Mouse (Mus musculus) embryonic stem cell, embryonic (primary cell): ENCODE measurements around the gene Arl6ip4.

Experiments used
- CTCF ChIA-PET, 4 experiments: fragments of 300-600 bp in 2 of 4; fragments of 350-600 bp in 2 of 4; sonication (Branson Sonifier 250); formaldehyde crosslinking; loops; one replicate each; lab custom pipeline; 2022; ENCODE audit warnings: inconsistent platforms in 2 of 4; lab: Charles Lee
- POLR2A ChIA-PET, 4 experiments: fragments of 300-600 bp in 2 of 4; fragments of 350-600 bp in 2 of 4; sonication (Branson Sonifier 250); formaldehyde crosslinking; loops; one replicate each; lab custom pipeline; 2022; ENCODE audit warnings: antibody characterized with exemption in 4 of 4, inconsistent platforms in 1 of 4; lab: Charles Lee

Gene Arl6ip4

GRCm38 (mm10) chr5:124115990-124116845 is at the start of gene Arl6ip4:
TSS of gene Arl6ip4 (plus strand) at chr5:124116089.
- CTCF ChIA-PET, result interaction anchor here in 1 of 4 experiments (0.7 kb wide), 1 partner anchor 84 kb away, joined by 4 read pairs; the partner anchor contains the start of gene Vps37b
- POLR2A ChIA-PET, result interaction anchor here in 3 of 4 experiments (0.6 to 2.0 kb wide), 9 partner anchors 16 to 350 kb away, joined by 3 to 6 read pairs (median 4); partner anchors contain the start of genes 2810006K23Rik (in 3 of the 3), Mphosph9 (in 3 of the 3) and Abcb9 (in 2 of the 3)

GRCm38 (mm10) chr5:124069657-124070056 is 46.2 kb upstream of the Arl6ip4 start:
- ChIA-PET POLR2A (interaction anchor here in 1 of 4 experiments (1.1 kb wide), 1 partner anchor 136 kb away, joined by 3 read pairs; no protein-coding TSS in a partner anchor), CTCF (interaction anchor here in 1 of 4 experiments (0.5 kb wide), 1 partner anchor 172 kb away, joined by 14 read pairs; no protein-coding TSS in a partner anchor)

DNA sequence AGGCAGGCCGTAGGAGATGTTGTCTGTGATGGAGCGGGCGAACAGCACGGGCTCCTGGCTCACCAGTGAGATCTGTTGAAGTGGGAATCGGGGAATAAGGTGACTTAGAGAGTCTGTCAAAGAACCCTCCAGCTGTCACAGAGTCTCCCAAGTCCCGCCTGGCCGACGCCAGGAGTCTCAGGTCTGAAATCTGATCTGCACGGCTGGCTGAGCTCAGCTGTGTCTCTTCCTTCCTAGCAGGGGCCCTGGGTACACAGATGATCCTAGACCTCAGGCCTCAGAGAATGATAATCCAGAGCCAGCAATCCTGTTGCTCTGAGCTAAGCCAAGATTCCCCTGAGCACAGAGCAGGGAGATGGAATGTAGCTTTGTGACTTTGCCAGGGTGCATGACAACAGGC is 42.2 kb upstream of the Arl6ip4 start:
- POLR2A ChIA-PET, result interaction anchor here in 1 of 4 experiments (1.0 to 1.9 kb wide), 2 partner anchors 34 to 76 kb away, joined by 3 to 4 read pairs; no protein-coding TSS in a partner anchor
- CTCF ChIA-PET, result interaction anchor here in 1 of 4 experiments (0.7 to 3.5 kb wide), 2 partner anchors 11 to 410 kb away, joined by 3 to 16 read pairs; no protein-coding TSS in a partner anchor

DNA sequence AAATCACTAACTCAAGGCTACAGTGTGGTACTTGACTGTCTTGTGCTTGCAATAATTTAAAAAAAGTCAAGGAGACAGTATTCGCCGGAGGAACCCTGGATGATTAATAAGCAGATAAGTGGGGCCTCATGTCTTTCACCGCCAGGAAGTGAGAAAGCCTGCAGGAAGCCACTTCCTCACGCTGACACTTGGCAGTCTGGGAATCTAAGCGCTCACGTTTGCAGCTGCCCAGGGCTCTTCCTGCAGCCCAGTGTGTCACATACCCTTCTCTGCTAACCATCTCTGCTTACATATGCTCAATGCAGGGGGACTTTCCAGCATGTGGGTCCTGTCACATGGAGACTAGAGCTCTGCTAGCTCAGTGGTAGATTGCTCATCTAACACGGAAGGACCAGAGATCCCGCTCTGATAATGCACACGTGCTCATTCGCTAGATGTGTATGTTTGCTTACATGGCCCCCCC is 41.0 kb upstream of the Arl6ip4 start:
- CTCF ChIA-PET, result interaction anchor here (0.5 to 3.5 kb wide), 4 partner anchors 10 to 477 kb away, joined by 3 to 16 read pairs (median 4); no protein-coding TSS in a partner anchor
- POLR2A ChIA-PET, result interaction anchor here in 2 of 4 experiments (0.6 to 2.5 kb wide), 8 partner anchors 8 to 335 kb away, joined by 3 to 16 read pairs (median 4); partner anchors contain the start of gene Abcb9 (in 1 of the 2)

DNA sequence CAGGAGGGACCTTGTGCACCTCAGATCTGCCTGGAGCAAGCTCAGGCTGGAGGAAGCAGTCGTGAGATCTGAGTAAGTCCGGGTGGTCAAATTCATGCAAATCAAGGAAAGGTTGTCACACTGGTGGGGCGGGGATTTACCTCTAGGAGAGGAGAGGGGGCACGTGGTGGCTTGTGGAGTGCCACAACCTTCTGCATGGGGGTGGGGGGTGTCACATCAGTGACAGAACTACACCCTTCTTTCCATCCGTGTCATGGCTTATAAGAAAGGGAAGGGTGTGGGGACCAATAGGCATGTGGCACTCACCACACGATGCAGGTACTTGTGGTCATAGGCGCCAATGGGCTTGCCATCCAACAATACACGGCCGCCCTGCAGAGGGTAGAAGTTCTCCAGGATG is 40.2 kb upstream of the Arl6ip4 start:
- POLR2A ChIA-PET, result interaction anchor here in 3 of 4 experiments (0.6 to 2.5 kb wide), 21 partner anchors 9 to 351 kb away, joined by 3 to 16 read pairs (median 4); partner anchors contain the start of genes Abcb9 (in 2 of the 3), 2810006K23Rik (in 1 of the 3) and Mphosph9 (in 1 of the 3)

DNA sequence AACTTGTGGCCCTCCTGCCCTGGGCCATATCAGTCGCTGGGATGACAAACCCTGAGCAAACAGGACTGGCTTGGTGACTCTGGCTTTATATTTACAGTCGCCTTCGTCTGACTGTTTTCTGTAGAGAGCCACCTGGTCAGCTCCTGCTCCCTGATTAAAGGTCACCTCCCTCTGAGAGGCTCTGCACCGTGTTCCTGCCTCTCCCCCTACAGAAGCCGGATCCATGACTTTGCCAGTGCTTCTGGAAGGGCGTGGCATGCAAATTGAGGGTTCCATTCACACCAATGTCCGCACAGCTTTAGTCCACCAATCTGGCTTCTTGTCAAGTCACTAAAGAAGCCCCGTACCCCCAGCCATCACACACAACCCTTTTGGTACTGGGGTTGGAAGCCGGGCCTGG is 39.3 kb upstream of the Arl6ip4 start:
- CTCF ChIA-PET, result interaction anchor here (0.6 to 3.5 kb wide), 13 partner anchors 8 to 147 kb away, joined by 3 to 16 read pairs (median 4); partner anchors contain the start of genes Abcb9 (in 1 of the 4) and Vps37b (in 1 of the 4)
- POLR2A ChIA-PET, result interaction anchor here in 3 of 4 experiments (0.6 to 2.5 kb wide), 34 partner anchors 8 to 1255 kb away, joined by 3 to 16 read pairs (median 4); partner anchors contain the start of genes Vps37b (in 3 of the 3), Abcb9 (in 2 of the 3), 2810006K23Rik (in 1 of the 3) and Kntc1 (in 1 of the 3)

More for the DNA sequence above, 40.2 kb upstream of the Arl6ip4 start:
- CTCF ChIA-PET, result interaction anchor here (0.7 to 3.5 kb wide), 8 partner anchors 9 to 146 kb away, joined by 3 to 16 read pairs (median 5); partner anchors contain the start of gene Vps37b (in 1 of the 4)

GRCm38 (mm10) chr5:124077241-124077640 is 38.6 kb upstream of the Arl6ip4 start:
- ChIA-PET POLR2A (interaction anchor here in 3 of 4 experiments (0.7 to 2.5 kb wide), 23 partner anchors 8 to 328 kb away, joined by 3 to 16 read pairs (median 4); partner anchors contain the start of genes Abcb9 (in 3 of the 3), Vps37b (in 2 of the 3), Kntc1 (in 1 of the 3) and Rsrc2 (in 1 of the 3)), CTCF (interaction anchor here (0.6 to 2.2 kb wide), 7 partner anchors 7 to 85 kb away, joined by 3 to 6 read pairs (median 4); partner anchors contain the start of gene Abcb9 (in 1 of the 4))

GRCm38 (mm10) chr5:124077856-124078460 is 37.9 kb upstream of the Arl6ip4 start:
- POLR2A ChIA-PET, result interaction anchor here in 3 of 4 experiments (0.6 to 2.0 kb wide), 10 partner anchors 8 to 80 kb away, joined by 3 to 6 read pairs (median 3); partner anchors contain the start of genes Abcb9 (in 3 of the 3) and Vps37b (in 1 of the 3)
- CTCF ChIA-PET, result interaction anchor here in 2 of 4 experiments (0.6 to 1.5 kb wide), 4 partner anchors 18 to 83 kb away, joined by 3 to 6 read pairs (median 4); no protein-coding TSS in a partner anchor

DNA sequence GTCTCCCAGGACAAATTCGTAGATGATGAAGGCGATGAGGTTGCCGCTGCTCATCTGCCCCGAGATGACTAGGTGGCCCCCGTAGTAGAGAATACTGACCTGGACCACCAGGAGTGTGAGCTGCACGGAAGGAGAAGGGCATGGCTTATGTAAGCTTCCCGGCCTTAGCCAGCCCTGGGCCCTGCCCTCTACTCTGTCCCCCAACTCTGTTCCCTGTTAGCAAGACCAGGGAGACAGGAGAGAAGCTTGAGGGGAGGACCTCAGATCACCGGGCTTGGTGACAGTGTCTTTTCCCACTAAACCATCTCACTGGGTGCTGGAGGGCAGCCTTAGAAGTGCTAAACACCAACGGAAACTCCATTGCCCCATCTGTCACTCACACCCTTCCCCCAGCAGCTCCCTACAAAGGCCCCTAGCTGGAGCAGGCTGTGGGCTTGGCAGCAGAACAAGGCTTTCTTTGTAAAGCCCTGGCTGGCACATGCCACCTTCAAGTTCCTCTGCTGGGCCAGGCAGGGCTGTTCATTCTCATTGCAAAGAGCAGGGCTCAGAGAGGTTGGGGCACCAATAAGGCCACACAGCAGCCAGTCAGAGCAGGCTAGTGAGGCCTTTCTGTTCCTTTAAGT is 37.0 kb upstream of the Arl6ip4 start:
- CTCF ChIA-PET, result interaction anchor here in 2 of 4 experiments (0.5 to 0.6 kb wide), 2 partner anchors 22 to 205 kb away, joined by 3 read pairs; no protein-coding TSS in a partner anchor
- POLR2A ChIA-PET, result interaction anchor here in 3 of 4 experiments (0.9 to 1.7 kb wide), 7 partner anchors 13 to 81 kb away, joined by 3 to 6 read pairs (median 3); partner anchors contain the start of gene Abcb9 (in 1 of the 3)

DNA sequence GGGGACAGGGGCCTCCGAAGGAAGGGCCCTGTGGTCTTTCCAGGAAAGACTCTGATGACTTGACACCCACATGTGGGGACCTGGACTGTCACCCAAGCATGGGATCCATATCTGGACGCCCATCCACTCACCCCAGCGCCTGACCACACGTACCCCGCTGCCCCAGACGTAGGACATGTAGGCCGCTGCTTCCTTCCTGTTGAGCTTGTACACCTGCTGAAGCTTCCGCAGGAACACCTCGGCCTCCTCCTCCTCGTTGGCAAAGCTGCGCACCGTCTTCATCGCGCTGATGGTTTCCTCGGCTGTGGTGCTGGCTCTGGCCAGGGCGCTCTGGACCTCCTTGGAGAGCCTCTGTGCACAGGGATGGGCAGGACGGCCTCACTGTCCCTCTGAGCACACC is 36.0 kb upstream of the Arl6ip4 start:
- POLR2A ChIA-PET, result interaction anchor here in 2 of 4 experiments (0.6 to 1.8 kb wide), 5 partner anchors 9 to 69 kb away, joined by 3 to 4 read pairs (median 3); partner anchors contain the start of gene Abcb9 (in 1 of the 2)
- CTCF ChIA-PET, result no interaction called here

- POLR2A ChIA-PET, result interaction anchor here in 1 of 4 experiments (1.0 kb wide), 2 partner anchors 14 to 76 kb away, joined by 3 read pairs; no protein-coding TSS in a partner anchor
- CTCF ChIA-PET, result interaction anchor here in 3 of 4 experiments (0.5 to 1.6 kb wide), 6 partner anchors 9 to 148 kb away, joined by 3 to 7 read pairs (median 4); no protein-coding TSS in a partner anchor
Observed at GRCm38 (mm10) chr5:124082447-124082846, 33.4 kb upstream of the Arl6ip4 start.

DNA sequence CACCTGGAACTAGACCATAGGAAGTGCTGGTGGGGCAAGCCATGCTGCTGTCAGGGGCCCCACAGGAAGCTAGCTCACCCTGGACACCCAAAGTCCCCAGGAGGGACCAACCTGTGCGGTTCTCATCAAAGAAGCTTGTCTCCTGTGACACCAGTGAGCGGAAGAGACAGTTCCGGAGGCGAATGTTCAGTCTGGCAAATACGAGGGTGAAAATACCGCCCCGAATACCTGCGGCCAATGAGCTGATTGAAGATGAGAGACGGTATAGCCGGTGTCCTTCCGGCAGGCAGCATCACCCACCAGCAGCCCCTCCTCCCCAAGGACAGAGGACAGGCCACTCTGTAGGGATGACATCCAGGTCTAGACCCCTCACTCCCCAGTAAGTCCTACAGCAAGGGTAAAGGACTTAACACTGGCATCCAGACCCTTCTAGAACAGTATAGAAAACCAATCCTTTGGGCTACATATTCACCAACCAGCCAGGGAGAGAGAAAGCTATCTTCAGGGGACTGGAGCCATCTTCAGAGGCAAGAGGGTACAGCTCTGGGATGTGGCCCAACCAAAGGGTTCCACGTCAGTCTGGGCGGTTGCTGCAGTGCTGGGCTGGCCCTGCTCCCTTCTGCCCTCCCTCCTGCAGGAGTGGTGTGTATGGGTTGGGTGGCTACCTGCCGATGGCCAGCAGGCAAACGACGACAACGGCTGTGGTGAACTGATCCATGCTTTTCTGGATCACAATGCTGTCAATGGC is 32.8 kb upstream of the Arl6ip4 start:
- ChIA-PET POLR2A (interaction anchor here in 1 of 4 experiments (1.0 kb wide), 2 partner anchors 13 to 77 kb away, joined by 3 read pairs; no protein-coding TSS in a partner anchor), CTCF (interaction anchor here in 3 of 4 experiments (0.5 to 1.9 kb wide), 6 partner anchors 9 to 201 kb away, joined by 3 to 9 read pairs (median 4); no protein-coding TSS in a partner anchor)

- CTCF ChIA-PET, result interaction anchor here (0.7 to 3.0 kb wide), 60 partner anchors 8 to 277 kb away, joined by 3 to 69 read pairs (median 5); partner anchors contain the start of genes Abcb9 (in 3 of the 4), Vps37b (in 2 of the 4), 2810006K23Rik (in 1 of the 4) and Mphosph9 (in 1 of the 4)
- POLR2A ChIA-PET, result interaction anchor here in 2 of 4 experiments (0.8 to 1.5 kb wide), 6 partner anchors 7 to 102 kb away, joined by 3 to 12 read pairs (median 6); partner anchors contain the start of gene Abcb9 (in 1 of the 2)
Observed at GRCm38 (mm10) chr5:124083850-124084587, 31.9 kb upstream of the Arl6ip4 start.

DNA sequence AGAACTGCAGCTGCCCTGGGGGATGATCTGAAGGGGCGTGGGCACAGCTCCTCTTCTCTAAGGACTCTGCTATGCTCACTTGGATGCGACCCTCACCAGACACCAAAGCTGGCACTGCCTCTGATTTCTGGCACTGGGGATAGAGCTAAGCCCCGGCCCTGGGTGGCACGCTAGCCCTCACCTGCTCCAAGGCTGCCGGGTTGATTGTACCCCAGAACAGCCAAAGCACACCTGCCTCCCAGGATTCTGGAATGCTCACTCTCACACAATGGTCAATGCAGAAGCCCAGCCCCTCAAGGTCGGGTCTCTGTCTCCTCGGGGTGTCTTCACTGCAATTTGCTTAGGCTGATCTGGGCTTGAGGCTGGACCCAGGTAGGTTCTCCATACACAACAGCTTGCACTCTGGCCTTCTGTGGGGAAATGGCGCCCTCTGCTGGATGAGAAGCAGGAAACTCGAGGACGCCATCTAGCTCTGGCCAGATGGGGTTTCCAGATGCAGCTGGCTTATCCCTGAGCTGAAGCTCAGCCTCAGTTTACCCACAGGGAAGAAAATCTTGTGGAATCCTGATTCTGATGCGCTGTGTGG is 31.2 kb upstream of the Arl6ip4 start:
- POLR2A ChIA-PET, result interaction anchor here in 3 of 4 experiments (0.5 to 1.5 kb wide), 10 partner anchors 8 to 102 kb away, joined by 3 to 12 read pairs (median 4); partner anchors contain the start of gene Abcb9 (in 1 of the 3)

More for the DNA sequence above, 31.2 kb upstream of the Arl6ip4 start:
- CTCF ChIA-PET, result interaction anchor here (0.5 to 3.0 kb wide), 71 partner anchors 8 to 780 kb away, joined by 3 to 69 read pairs (median 4); partner anchors contain the start of genes Abcb9 (in 3 of the 4), Vps37b (in 2 of the 4), 2810006K23Rik (in 1 of the 4) and Hip1r (in 1 of the 4)
